Mouse (Mus musculus) gastrocnemius, postnatal 14 days (tissue): ENCODE data around the gene Robo1. TPM values are rescaled to one million over a fixed set of nuclear protein-coding genes. Genes with fewer than 3 reads are reported as not detected.

ENCODE experiments used
- DNase-seq: peaks from one replicate; pipeline ENCODE4 v3.0.0; 2021; ENCODE audit warnings: mixed read lengths
- intact Hi-C: fragments of 180-260 bp; cut with DNase I; formaldehyde crosslinking; loops from one replicate; pipeline ENCODE4 v1.15.1; 2025; ENCODE audit warnings: low total_unique reads
- total RNA-seq, 2 experiments: library from RNA; stranded (reverse); gene quantifications; 2 replicates each; pipeline ENCODE4 v1.2.3; 2021

Gene Robo1
- total RNA-seq, 2 experiments from 2014 or later, result 4.1 to 5.1 TPM

DNA sequence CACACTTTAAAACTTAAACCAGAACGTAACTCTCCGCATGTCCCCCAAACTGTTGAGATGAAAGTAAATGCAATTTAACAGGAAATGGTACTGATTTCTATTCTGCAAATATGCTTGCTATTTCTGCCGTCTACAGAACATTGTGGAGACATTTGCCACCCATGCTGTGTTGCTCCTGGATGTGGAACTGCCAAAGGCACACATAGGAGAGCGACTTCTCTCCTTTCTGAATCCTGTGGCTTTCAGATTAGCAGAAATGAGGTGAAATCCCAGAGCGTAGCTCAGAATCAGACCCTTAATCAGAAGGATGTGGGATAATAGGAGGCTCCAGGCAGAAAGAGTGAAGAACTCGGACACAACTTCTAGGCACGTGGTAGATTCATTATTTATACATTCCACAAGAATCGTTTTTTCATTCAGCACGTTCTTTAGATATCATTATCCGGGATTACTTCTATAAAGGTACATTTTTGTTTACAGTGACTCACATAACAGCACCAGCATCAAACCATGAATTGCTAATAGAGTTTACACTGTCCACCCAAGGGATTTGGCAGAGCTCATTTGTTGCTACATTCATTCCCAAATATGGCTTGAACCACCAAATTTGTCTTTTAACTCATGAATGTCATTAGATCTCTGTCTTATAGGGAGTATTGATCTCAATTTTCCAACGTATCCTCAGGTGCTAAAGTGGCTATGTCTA is 276.5 kb downstream of the Robo1 start:
- intact Hi-C loops, result no loop called here
- no peak for DNase-seq

DNA sequence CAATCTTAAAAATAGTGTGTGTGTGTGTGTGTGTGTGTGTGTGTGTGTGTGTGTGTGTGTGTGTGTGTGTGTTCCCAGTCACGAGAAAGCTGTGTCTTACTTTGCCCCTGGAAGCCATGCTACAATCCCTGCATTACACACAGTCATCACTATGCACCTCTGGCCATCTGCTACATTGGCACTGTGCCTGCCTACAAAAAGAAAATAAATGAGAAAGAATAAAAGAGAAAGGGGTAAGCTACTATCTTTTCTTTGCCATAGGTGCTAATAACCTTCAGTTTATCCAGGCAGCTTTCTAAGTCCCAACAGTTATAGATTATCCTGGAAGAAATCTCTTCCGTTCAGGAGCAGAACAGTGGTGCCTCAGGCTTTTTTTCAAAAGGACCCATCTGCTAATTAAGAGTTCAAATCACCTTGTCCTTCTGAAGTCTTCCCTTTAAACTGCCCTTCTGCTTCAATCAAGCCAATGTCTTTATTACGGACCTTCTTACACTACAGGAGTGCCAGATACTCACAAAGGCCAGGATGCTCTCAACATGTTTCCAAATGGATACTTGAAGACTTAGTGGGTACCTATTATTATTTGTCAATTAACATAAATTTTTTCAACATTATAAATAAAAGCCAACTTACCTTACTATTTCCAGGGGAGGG is 277.2 kb downstream of the Robo1 start:
- no peak for DNase-seq
- intact Hi-C loops, result no loop called here

DNA sequence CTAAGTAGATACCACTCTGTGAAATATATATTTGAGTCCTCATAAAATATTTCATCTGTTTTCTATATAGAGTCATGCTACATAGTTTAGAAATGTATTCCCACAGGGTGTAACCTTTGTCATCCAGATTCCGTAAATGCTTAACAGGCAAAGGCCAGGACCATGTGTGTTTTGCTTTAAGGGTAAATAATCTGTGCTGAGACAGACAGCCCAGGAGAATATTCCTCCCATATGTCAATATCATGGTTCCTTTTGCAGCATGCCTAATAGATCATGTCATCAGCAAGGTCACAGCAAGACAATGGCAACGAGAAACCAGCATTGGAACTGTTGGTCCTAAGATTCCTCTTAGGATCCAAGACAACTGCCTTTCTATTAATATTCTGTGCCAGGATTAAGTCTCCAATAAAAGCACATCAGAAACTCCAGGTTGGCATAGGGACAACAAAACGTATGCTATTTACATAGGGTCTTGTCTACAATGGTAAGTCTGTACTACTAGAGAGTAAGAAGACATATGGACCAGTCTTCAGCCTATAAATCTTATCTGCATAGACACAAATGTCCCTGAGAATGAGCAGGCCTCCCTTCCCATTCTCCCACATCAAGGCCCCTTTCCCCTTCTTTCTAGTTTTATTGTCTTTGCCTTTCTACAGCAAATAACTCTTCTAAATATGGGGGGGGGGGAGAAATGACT is 279.4 kb downstream of the Robo1 start:
- DNase-seq, result no peak
- intact Hi-C loops, result no loop called here

DNA sequence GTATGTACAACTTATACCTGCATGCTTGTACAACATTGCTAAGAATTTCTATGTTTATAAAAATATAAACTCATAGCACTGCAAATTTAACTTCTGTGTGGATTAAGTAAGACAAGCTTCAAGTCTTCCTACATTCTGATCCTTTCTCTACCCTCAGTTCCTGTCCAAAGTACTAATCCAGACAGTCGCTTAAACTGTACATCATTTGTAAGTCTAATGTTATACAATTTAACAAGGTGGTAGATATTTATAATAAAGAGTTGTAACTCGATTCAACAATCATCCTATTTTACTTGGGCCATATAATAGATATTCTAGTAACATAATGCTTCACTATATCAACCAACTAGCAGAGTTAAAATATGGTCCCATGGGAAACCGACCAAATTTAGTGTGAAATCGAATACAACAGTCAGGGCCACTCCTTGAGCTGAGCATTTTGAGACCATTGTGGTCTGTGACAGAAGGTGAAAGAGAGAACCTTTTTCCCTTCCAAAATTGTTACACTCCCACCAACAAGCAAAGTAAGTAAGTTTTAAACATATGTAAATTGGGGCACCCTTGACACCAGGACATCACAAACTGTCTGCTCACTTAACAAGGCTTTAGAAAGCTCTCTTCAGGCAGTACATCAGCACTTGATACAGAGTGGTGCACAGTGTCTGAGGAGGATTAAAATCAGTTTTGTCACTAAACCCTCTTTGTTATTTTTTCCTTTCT is 295.5 kb downstream of the Robo1 start:
- DNase-seq, result no peak
- intact Hi-C loops, result loop anchor here (10.0 kb wide), 1 partner anchor 249 kb away; no protein-coding TSS in a partner anchor

DNA sequence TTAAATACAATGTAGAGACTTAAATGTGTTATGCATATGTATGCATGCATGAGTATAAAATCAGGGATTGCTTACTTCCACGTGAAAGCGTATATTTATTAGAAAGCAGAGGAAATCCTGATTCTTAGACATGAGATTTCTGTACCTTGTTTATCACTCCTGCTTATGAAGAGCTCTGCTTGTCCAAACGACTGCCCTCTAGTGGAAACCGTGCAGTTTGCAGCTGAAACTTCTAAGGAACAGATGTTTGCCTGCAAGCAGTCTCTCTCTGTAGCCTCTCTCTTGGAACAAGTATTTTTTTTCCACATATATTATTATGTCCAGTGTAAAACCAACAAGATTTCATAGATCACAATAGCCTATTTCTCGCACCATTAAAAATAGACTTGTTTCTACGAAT is 297.0 kb downstream of the Robo1 start:
- peak; percentile 57 for DNase-seq

DNA sequence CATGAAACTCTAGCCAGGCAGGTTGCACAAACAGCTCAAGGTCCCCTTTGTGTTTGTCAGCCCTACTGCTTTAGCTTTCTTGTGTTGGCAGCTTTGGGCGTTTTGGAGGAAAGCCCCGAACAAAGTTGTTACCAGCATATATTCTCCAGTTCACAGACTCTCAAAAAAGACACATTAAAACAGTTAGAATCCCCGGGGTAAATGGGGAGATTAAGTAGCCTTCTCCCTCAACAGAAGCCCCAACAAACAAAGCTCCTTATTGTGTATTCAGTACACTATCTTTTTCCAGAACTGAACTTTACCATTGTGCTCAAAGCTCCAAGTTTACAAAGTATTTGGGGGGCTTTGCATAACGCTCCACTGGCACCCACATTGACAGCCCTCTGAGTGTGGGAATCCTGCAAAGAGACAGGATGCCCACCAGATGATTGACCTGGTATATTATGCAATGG is 302.6 kb downstream of the Robo1 start:
- intact Hi-C loops, result no loop called here
- DNase-seq, result no peak

More for the DNA sequence above, 297.0 kb downstream of the Robo1 start:
- intact Hi-C loops, result loop anchor here (10.0 kb wide), 1 partner anchor 250 kb away; no protein-coding TSS in a partner anchor

DNA sequence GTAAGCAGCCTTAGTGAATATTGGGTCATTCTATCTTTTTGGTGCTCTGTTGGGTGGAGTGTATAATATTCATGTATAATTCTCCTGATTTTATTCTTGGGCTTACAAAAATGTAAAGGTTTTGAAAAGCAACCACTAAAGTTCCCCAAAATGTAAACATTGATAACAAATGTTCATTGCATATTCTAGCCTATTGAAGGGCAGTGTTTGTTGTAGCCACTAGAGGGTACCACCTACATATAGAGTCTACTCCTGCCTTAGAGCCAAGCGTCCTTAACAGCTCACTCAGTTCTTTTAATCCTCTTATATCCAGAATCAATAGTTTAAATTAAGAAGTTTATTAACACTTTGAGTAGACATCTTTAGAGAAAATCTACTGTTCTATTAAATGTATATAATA is 306.8 kb downstream of the Robo1 start:
- intact Hi-C loops, result no loop called here

DNA sequence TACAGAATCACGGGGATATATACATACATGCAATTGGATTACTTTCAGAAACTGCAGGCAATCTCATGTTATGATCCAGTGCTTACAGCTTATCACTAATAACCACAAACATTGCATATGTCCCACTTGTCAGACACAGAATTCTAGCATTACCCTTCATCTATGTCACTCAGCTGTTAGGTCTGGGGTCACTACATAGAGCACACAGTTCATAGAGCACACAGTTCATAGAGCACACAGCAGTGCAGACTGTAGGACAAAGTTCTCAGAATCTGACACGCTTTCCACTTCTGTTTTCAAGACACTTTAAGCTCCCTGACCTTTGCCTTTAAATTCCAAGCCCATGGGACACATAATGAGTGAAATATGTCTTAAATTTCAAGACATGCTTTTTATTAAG is 307.3 kb downstream of the Robo1 start:
- no peak for DNase-seq
- intact Hi-C loops, result no loop called here

More for the DNA sequence above, 306.8 kb downstream of the Robo1 start:
- no peak for DNase-seq

DNA sequence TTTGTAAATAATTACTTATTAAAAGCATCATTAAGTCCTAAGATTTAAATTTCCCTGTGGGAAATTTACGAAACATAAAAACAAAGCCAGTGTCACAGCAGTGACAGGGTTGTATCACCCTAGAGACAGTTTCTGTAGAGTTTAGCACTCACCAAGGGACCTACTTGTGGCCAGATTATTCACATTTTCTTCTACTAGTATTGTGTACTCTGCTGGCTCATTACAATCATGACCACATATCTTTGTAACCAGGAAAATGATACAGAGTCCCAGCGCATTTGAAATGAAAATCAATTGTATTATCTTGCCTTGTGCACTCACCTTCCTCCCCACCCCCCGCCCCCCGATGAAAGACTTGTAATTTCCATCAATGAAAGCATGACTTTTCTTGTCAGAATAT is 314.3 kb downstream of the Robo1 start:
- intact Hi-C loops, result no loop called here
- no peak for DNase-seq

DNA sequence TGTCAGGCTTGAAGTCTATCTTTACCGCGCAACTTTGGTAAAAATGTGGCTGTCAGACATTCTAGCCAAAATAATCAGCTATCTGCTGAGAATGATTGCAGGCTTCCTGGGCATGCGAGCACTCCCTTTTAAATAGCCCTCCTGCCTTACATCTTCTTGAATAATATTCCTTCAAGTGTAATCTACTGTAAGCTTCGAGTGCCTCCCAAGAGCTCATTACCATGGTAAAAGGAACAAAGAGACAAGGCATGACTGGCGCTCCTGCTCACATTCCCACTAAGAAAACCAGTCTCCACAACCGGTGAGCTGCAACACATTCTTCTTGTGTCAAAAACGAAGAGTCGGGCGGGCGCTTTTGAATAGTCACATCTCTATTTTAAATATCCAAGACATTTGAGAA is 314.8 kb downstream of the Robo1 start:
- intact Hi-C loops, result no loop called here
- DNase-seq, result no peak

DNA sequence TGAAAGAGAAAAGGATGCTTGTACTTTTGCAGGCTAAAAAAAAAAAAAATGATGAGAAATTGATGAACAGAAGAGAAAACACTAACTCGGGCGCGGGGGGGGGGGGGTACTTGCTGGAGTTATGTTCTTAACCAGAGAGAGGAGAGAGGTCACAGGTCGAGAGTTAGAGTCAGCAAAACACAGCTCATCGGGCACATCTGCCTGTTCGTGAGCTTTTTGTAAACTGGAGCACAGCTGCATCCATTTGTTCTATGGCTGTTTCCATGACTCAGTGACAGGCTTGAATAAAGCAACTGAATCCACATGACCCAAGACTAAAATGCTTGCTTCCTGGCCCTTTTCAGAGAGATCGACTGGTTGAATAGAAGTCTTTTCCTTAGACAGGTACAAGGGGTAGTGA is 325.7 kb downstream of the Robo1 start:
- DNase-seq, result no peak
- intact Hi-C loops, result no loop called here

DNA sequence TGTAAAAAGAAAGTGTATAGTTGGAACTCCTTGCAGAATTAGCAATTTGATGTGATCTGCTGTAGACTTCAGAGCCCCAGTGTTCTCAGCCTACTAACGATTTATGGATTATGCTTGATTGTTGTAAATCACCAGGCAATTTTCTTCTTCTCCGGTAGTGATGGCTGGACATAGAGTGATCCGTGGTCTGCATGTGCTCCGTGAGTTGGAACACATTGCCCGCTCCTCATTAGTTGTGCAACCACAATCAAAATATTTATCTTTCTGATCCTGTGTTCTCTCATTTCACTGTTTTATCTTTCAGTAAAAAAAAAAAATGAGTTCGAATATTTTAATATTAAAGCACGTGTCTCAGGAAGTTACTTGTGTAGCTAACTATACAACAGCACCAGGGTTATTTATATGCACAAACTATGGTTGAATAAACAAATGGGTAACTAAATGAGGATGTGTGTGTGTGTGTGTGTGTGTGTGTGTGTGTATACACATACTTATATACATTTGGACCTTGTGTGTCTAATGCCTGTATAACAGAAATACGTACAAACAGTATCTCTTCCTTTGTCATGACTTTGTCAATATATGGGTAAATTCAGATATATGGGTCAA is 331.3 kb downstream of the Robo1 start:
- no peak for DNase-seq
- intact Hi-C loops, result no loop called here

DNA sequence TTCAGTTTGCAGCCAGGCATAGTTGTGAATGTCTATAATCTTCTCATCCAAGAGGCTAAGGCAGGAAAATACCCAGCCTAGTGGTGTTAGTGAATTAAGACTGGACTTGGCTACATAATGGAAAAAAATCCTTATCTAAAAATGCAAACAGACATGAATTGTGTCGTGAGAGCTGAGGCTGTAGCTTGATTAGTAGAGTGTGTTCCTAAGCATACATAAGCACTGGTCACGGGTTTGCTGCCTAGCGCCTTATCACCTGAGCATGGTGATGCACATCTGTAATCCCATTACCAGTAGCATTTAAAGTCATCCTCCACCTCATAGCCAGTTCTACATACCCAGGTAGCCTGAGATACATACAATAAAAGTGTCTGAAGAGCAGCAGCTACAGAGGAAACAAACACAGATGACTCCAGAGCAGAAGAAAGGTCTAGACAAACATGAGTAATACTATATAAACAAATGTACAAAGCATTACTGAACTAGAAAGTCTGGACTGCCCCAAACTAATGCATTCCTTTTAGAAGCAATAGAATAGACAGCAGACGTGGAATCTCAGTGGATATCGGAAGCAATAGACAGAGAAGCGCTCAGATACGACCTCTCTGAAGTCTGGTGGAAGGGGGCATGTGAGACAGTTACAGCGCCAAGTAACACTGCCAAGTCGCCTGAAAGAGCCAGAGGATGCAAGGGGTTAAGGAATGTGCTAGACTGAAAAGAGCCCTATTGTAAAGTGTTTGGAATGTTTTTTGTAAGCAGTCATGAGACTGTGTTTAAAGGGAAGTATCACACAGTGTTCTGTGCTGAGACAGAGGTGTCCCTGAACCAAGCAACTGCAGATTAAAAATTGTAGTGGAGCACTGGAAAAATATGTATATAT is 333.1 kb downstream of the Robo1 start:
- intact Hi-C loops, result no loop called here
- DNase-seq, result no peak

DNA sequence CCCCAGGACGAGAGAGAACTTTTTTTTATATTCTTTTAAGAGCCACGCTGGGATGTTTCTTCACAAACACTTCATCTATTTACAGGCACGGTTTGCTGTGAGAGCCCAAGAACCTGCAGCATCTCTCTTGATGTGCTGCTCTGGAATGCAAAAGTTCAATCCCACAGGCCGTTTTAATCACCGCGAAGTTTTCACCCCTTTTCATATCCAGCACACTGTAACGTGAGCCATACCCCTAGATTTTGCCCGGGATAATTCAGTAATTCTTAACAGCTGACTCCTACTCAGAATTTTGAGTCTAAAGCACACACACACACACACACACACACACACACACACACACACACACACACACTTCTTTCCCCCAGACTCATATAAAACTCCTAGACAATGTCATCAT is 337.8 kb downstream of the Robo1 start:
- DNase-seq, result no peak
- intact Hi-C loops, result no loop called here

DNA sequence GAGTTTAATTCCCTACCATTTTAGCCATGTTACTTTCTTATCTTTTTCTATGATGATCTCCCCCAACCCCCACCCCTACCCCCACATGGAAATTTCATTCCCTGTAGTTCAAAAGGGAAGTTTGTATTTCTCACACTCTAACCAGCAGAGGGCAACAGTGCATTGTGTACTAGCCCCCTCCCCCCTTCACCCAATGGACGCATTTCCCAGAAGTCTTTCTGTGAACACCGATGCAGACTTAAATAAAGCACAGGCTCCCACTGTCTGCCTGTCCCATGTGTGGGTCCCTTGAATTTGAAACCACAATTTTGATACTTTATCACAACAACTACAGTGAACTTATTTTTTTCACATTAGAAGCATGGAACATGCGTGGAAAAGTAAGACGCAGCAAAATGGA is 341.2 kb downstream of the Robo1 start:
- intact Hi-C loops, result no loop called here
- peak; percentile 19 for DNase-seq

DNA sequence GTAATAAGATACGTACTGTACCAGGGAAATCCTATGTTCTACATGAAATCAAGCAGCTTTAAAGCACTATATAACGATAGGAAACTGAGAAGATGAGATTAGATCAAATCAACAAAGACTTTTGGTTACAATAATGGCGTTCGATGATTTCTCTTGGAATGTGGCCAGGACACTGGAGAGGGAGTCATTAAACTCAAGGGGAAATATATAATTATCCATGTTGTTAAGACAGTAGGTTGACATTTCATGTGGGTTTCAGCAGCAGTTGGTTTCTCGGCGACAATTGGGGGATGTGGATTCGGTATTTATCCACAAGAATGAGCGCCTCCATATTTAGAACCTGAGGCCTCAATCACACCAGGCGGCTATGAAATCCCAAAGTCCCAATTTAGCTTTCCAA is 347.3 kb downstream of the Robo1 start:
- intact Hi-C loops, result loop anchor here (5.0 kb wide), 1 partner anchor 327 kb away; no protein-coding TSS in a partner anchor
- DNase-seq, result no peak

DNA sequence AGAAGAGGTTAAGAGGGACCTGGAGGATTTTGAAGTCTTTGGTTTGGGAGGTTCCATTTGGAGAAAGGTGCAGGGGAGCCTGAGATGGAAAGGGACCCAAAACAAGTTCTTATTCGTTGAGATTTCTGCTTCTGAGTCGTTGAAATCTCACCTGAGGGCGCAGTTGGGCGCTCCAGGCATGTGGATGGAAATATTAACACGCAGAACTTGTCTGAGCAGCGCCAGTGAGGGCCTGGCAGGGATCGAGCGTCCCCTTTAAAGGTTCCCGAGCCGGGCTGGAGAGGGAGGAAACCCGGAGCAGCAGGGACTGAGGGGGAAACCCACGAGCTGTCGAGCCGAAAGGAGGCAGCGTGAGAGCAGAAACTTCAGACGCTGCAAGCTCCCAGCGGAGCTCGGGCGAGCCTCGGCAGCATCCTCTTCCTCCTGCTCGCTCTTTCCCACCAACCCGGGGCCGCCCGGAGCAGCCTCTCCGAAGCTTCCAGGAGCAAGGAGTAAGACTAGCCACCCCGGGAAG is 354.8 kb downstream of the Robo1 start:
- intact Hi-C loops, result no loop called here
- DNase-seq, result peak; percentile 77
